Mouse (Mus musculus) spleen, adult 2 months (tissue): ENCODE measurements around the gene March1. TPM values are rescaled to one million over a fixed set of nuclear protein-coding genes. Genes with fewer than 3 reads are reported as not detected.

Experiments used
- DNase-seq, 2 experiments: peaks; one replicate each; pipeline versions ENCODE4 v3.0.0 to v3.0.0-alpha.2; 2012 to 2021; ENCODE audit warnings: low spot score in 2 of 2, low read depth in 1 of 2
- H3K27ac ChIP-seq: fragments of 200-500 bp; 2 replicates; pipeline ENCODE4 v1.5.1; 2012; ENCODE audit warnings: low read length, inconsistent platforms; ENCODE audit not compliant: insufficient read depth
- H3K27me3 ChIP-seq: fragments of 200-500 bp; 2 replicates; pipeline ENCODE4 v1.6.1; 2012; ENCODE audit warnings: mild to moderate bottlenecking, moderate library complexity, low read length, inconsistent platforms; ENCODE audit not compliant: control insufficient read depth, insufficient read depth
- H3K36me3 ChIP-seq: fragments of 200-500 bp; 2 replicates; pipeline ENCODE4 v1.6.1; 2012; ENCODE audit warnings: mild to moderate bottlenecking, low read length, inconsistent platforms; ENCODE audit not compliant: control insufficient read depth, insufficient read depth
- H3K4me1 ChIP-seq: fragments of 200-500 bp; 2 replicates; pipeline ENCODE4 v1.6.1; 2011; ENCODE audit warnings: inconsistent platforms; ENCODE audit not compliant: control insufficient read depth, insufficient read depth, insufficient read length
- H3K4me3 ChIP-seq: fragments of 200-500 bp; 2 replicates; pipeline ENCODE4 v1.5.1; 2011; ENCODE audit warnings: mild to moderate bottlenecking, inconsistent platforms; ENCODE audit not compliant: insufficient read depth, insufficient read length; ENCODE audit errors: extremely low read depth
- CTCF ChIP-seq: fragments of 200-500 bp; IDR thresholded peaks from 2 replicates; pipeline ENCODE4 v1.5.1; 2011; ENCODE audit warnings: mild to moderate bottlenecking, inconsistent platforms; ENCODE audit not compliant: insufficient read depth, insufficient read length, insufficient replicate concordance; ENCODE audit errors: extremely low read depth
- POLR2A ChIP-seq: fragments of 200-500 bp; IDR thresholded peaks from 2 replicates; pipeline ENCODE4 v1.6.1; 2011; ENCODE audit warnings: low read depth, low read length, inconsistent platforms
- WGBS: fragments of 180-500 bp; shearing (Covaris S2); methylation state at CpG from one replicate; pipeline ENCODE4 v1.1.7; 2018; 5-methylcytosine and 5-hydroxymethylcytosine counted together
- polyA plus RNA-seq: library from polyadenylated mRNA; depleted of rRNA; stranded (reverse); fragments of >200 nt; gene quantifications from 2 replicates; pipeline ENCODE4 v1.2.3, GENCODE M21; 2012

March1 gene
- polyA plus RNA-seq, 1 experiment = 12.7 TPM

- TF ChIP-seq POLR2A = no peak
- TF ChIP-seq CTCF = no peak
- Histone ChIP-seq H3K4me1 (no peaks in the 10 kb centered on the region), H3K27ac (no peak overlapping the region), H3K4me3 (no peak overlapping the region), H3K36me3 (no peaks in the 10 kb centered on the region), H3K27me3 (no peaks in the 10 kb centered on the region)
- DNase-seq = no peak
- WGBS = 77% methylated on average over 1 of the region's 1 CpGs
Measured at GRCm38 (mm10) chr8:65645945-65646344, 28.2 kb downstream of the March1 start.

GRCm38 (mm10) chr8:65655924-65656323, 38.2 kb downstream of the March1 start:
- Histone ChIP-seq H3K4me1 (no peaks in the 10 kb centered on the region), H3K27me3 (no peaks in the 10 kb centered on the region), H3K27ac (no peak overlapping the region), H3K4me3 (no peak overlapping the region), H3K36me3 (no peaks in the 10 kb centered on the region)
- TF ChIP-seq CTCF (no peak), POLR2A (no peak)
- 73% methylated on average over 6 of the region's 6 CpGs for WGBS
- no peak for DNase-seq

GRCm38 (mm10) chr8:65661885-65662284, 44.2 kb downstream of the March1 start:
- Histone ChIP-seq H3K27ac (no peak overlapping the region), H3K36me3 (no peaks in the 10 kb centered on the region), H3K27me3 (no peaks in the 10 kb centered on the region), H3K4me1 (no peaks in the 10 kb centered on the region), H3K4me3 (no peak overlapping the region)
- TF ChIP-seq CTCF (no peak), POLR2A (no peak)
- WGBS = 82% methylated on average over 2 of the region's 2 CpGs
- no peak for DNase-seq

GRCm38 (mm10) chr8:65665786-65666185, 48.1 kb downstream of the March1 start:
- H3K36me3 ChIP-seq = no peaks in the 10 kb centered on the region
- WGBS = 82% methylated on average over 2 of the region's 2 CpGs
- no peak for DNase-seq
- no peaks in the 10 kb centered on the region for H3K4me1 ChIP-seq
- no peak overlapping the region for H3K4me3 ChIP-seq
- H3K27me3 ChIP-seq = no peaks in the 10 kb centered on the region
- TF ChIP-seq POLR2A (no peak), CTCF (no peak)
- H3K27ac ChIP-seq = no peak overlapping the region

GRCm38 (mm10) chr8:65743066-65743465, 125.4 kb downstream of the March1 start:
- Histone ChIP-seq H3K27ac (no peak overlapping the region), H3K27me3 (no peaks in the 10 kb centered on the region), H3K4me3 (no peak overlapping the region), H3K4me1 (no peaks in the 10 kb centered on the region), H3K36me3 (no peaks in the 10 kb centered on the region)
- DNase-seq = no peak
- no peak for TF ChIP-seq POLR2A
- no peak for TF ChIP-seq CTCF

GRCm38 (mm10) chr8:65775815-65776214, 158.1 kb downstream of the March1 start:
- Histone ChIP-seq H3K36me3 (no peaks in the 10 kb centered on the region), H3K4me1 (no peaks in the 10 kb centered on the region), H3K4me3 (no peak overlapping the region), H3K27me3 (no peaks in the 10 kb centered on the region), H3K27ac (no peak overlapping the region)
- WGBS = 75% methylated on average over 2 of the region's 2 CpGs
- no peak for DNase-seq
- no peak for TF ChIP-seq POLR2A
- TF ChIP-seq CTCF = no peak

GRCm38 (mm10) chr8:65781156-65781555, 163.5 kb downstream of the March1 start:
- Histone ChIP-seq H3K27ac (no peak overlapping the region), H3K4me1 (no peaks in the 10 kb centered on the region), H3K36me3 (no peaks in the 10 kb centered on the region), H3K4me3 (no peak overlapping the region), H3K27me3 (no peaks in the 10 kb centered on the region)
- no peak for DNase-seq
- no peak for TF ChIP-seq CTCF
- no peak for TF ChIP-seq POLR2A
- 72% methylated on average over 5 of the region's 5 CpGs for WGBS
